Mouse (Mus musculus) gonadal fat pad, adult 2 months (tissue): Measurements from ENCODE around the gene Ipo4. TPM values are rescaled to one million over a fixed set of nuclear protein-coding genes. Genes with fewer than 3 reads are reported as not detected.
A peak's percentile ranks its signal among the peaks of the same experiment; 100 is the strongest.

Source experiments
- DNase-seq: peaks from one replicate; pipeline ENCODE4 v3.0.0-alpha.2; 2012; ENCODE audit warnings: low read depth
- polyA plus RNA-seq: library from polyadenylated mRNA; depleted of rRNA; stranded (reverse); fragments of >200 nt; gene quantifications from 2 replicates; pipeline ENCODE4 v1.2.3, GENCODE M21; 2012; rRNA removed

The Ipo4 gene
- 93.1 and 112 TPM in 2 replicates for polyA plus RNA-seq

DNA sequence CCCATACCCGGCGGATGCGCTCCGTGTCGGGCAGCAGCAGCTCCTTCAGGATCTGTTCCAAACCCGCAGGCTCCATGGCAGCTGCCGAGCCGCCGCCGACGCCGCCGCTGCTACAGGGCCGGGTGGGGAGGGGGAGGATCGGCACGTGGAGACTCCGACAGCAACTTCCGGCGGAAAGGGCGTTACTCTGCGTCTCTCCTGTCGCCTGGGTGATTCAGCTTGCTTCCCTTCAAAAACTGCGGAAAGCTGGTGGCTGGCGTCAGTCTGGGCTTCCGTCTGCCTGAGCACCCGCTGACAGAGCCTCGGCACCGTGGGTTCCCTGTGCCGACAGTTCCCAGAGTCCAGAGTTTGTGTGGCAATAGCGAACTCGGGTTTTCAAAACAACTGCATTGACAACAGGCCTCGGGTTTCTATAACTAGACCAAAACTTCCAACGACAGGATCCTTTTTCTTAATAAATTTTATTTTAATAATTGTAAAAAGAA lies at the start of gene Ipo4:
Gene Ipo4, minus strand, starts transcription at position 435 of the 485 bp plus-strand sequence.
- peak; percentile 44 for DNase-seq

DNA sequence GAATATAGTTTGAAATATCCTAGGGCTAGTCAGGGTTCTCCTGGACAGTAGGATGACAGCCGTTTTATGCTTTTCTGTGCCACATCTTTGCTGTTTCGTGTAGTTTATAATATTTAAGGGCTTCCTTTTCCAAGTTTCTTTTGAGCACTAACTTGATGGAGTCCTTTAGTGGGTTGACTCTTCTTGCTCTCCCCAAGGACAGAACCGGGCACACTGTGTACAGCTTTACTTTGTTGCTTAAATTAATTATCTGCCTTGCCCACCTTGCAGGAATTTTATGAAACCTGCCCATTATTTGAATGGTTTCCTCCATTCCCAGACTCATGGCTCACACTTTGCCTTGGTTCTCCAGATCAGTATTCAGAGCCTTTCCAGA lies 46.3 kb upstream of the Ipo4 start:
- DNase-seq: no peak

DNA sequence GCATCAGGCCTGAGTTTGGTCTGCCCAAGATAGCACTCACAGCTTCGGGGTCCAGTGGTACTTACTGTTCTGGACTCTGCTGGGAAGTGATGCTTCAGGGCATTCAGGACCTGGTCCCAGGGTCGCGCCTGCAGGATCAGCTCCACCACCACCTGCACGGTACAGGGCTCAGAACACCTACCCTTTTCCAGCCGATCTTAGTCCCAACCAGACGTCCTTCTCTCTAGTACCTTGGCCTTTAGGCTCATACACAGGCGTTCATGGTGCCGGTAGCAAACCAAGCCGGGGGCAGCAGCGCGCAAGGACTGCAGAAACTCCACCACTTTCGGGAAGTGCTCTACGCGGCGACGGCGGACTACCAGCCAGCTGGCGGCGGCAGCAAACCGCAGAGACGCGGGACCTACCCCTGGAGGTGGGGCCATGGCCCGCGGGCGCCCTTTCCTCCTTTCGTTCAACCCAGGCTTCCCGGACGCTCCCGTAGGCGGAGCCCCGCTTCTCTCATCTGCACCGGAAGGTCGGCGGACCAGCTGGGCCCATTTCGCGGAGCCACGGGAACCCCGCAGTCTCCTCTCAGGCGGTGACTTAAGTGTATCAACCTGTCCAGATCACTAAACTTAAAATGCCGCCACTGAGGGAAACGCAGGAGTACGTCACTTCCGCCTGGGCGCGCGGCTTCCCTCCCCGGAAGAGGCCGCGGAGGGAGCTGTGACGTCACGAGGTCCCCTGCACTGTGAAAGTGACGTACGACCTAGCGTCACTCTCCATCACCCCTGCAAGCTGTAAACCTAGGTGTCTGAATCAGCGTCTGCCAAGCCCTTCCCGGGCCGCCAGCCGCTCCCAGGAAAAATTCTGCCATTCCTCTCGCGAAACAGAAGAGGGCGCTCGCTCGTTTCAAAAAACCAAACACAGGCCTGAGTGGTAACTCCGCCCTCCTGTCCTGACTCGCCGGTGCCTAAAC lies 45.7 kb upstream of the Ipo4 start, which contains the start of gene Tinf2:
Gene Tinf2, minus strand, starts transcription at position 661 of the 958 bp plus-strand sequence.
- peak; percentile 50 for DNase-seq

DNA sequence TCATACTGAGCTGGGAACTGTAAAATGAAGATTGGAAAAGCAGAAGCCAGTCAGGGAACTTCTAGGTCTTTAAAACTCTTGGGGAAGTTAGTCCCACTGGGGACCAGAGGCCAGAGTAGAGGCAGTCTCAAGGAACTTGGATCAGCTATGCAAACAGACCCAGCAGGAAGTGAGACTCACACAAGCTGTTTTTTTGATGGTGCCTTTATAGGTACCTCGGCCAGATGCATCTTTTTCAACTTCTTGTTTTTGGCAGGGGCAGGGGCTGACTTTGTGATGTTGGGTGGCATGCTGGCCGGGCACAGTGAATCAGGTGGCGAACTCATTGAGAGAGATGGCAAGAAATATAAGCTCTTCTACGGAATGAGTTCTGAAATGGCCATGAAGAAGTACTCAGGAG lies 41.9 kb upstream of the Ipo4 start:
- DNase-seq: no peak

DNA sequence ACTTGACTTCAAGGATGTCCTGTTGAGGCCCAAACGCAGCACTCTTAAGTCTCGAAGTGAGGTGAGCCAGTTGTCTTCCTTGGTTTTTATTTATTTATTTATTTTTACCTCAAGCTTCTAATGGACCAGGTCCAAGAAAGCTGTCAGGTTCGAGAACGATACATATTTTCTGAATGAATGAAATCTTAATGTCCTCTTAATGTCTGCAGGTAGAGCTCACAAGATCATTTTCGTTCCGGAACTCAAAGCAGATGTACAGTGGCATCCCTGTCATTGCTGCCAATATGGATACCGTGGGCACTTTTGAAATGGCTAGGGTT lies 36.9 kb upstream of the Ipo4 start:
- DNase-seq: no peak

DNA sequence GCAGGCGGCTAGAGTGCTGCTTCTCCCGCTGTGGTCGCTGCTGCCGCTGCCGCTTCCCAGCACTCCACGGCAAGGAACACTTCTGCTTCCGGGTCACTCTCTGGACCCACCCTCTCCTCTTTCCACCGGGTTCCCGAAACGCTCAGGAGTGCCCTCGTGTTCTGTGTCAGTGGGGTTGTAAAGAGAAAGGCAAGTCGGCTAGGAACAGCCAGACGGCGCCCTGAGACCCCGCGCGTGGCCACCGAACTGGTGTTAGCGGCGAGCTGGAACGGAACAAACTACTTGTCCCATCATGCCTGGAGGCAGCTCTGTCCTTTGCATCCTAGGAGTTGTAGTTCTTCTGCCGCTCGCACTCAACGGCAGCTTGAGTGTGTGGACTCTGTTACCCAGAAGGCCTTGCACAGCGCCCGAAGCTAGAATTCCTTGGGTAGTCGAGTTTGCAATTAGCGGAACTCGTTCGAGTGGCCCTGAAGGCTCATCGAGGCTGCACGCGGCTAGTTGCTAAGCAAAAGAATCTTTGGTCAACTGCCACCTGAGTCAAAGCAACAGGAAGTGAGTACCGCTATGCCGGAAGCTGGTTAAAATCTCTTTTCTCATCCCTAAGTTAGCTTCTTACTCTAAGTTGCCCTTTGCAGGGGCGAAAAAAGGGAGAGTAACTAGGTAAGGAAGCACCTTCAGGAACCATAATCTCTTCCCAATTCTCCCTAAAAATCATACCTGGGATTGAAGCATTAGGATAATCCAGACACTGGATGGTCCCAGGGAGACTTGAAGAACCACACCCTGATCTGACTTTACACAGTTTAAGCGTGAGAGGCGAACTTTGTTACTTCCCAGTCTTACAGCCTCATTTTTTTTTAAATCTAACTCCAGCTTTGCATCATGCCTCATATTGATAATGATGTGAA lies 36.3 kb upstream of the Ipo4 start, which contains the start of the genes Gmpr2 and Nedd8:
Gene Gmpr2, plus strand, starts transcription at position 109 of the 908 bp plus-strand sequence.
Gene Nedd8, minus strand, starts transcription at position 292 of the 908 bp plus-strand sequence.
- peak; percentile 93 for DNase-seq

DNA sequence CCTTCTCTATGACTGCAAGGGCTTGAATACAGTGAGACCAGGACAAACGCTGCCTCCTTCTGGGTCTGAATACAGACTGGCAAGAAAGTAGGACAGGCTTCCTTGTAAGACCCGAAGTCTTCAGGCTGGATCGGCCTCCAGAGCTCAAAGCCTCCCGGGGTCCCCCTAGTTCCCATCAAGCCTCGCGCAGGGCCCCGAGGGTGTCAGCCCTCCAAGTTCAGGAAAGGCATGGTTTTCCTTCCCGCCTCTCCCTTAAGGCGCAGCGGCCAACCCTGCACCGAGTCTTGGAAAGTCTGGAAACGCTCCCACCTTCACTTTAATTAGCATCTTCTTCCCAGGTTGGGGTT lies 35.7 kb upstream of the Ipo4 start:
- DNase-seq: no peak

DNA sequence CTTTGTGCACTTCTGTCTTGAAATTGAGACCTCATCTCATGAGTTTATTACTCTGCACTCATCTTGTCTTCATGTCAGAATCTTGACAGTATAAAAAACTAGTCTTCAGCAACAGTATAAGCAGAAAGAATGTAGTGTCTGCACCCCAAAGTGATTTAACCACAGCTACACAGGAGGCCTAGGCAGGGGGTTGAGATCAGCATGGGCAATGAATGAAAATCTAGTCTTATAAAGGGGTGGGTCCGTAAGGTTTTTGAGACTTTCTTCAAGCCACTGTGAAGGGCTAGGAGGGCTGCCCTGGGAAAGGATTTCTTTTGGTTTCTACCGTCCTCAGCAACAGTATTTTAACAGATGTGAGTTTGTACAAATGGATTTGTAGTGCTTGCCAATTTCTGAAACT lies 24.9 kb upstream of the Ipo4 start:
- DNase-seq: no peak

DNA sequence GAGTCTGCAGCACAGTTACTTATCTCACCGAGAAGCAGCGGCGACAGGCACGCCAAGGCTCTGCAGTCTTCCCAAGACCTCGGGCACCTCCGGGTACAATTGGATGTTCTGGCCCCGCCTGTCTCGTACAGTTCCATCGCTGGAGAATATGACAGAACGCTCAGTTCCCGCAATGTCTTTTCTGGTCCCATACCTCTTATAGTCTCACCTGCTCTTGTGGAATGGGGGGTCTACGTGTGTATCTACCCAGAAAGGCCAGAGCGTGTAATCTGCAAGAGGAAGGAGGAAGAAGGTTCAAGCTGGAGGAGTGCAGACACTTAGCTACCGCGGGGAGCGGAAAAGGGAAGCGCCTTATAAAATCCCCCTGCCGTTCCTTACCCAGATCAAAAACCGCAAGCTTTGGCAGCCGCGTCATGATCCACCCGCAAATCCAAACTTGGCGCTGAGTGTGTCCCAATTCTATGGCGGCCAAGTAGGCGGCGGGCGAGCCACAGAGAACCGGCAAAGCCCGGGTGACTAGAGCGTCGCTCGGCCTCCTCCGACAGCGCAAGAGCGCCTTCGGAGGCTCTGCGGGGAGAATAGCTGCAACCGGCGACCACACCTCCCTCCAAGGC lies 24.3 kb upstream of the Ipo4 start, which contains the start of gene Mdp1:
Gene Mdp1, minus strand, starts transcription at position 549 of the 614 bp plus-strand sequence.
- DNase-seq: peak; percentile 28

DNA sequence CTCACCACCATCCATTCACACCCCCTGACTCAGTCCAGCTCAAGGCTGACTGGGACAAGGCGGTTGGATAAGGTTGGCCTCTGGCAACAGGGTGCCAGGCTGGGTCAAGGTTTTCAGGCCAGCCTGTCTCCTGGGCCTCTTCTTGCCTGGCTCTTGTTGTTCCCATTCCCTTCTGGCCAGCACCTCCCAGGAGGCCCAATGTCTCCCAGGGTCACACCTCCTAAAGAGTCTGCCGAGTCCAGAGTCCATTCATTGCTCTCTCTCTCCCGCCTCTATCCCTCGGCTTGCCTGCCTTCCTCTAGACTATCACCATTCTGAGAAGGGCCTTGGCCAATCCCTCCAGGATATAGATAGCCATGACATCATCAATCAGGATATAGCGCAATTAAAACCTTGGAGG lies 22.3 kb upstream of the Ipo4 start:
- DNase-seq: no peak

DNA sequence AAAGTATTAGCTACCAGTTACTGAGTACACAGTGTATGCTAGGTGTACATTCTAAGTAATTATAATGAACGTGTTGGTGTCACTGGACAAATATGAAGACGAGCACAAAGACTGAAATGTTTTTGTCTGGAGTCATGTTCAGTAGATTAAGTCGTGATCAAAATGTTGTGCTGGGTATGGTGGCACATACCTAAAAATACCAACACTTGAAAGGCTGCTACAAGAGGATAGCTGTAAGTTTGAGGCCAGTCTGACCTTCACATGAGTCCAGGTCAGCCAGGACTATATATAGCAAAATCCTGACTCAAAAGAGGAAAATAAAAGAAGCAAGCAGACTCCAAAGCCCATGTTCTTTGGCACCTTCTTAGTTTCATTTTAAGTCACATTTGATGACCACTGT lies 21.2 kb upstream of the Ipo4 start:
- DNase-seq: no peak

DNA sequence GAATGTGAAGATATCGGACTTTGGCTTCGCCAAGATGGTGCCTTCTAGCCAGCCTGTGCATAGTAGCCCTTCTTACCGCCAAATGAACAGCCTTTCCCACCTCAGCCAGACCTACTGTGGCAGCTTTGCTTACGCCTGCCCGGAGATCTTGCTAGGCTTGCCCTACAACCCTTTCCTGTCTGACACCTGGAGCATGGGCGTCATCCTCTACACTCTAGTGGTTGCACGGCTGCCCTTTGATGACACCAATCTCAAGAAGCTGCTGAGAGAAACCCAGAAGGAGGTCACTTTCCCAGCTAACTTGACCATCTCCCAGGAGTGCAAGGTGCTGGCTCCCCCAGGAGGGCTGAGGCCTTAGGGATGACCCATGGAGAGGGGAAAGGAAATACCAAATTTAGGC lies 15.8 kb upstream of the Ipo4 start:
- DNase-seq: no peak

DNA sequence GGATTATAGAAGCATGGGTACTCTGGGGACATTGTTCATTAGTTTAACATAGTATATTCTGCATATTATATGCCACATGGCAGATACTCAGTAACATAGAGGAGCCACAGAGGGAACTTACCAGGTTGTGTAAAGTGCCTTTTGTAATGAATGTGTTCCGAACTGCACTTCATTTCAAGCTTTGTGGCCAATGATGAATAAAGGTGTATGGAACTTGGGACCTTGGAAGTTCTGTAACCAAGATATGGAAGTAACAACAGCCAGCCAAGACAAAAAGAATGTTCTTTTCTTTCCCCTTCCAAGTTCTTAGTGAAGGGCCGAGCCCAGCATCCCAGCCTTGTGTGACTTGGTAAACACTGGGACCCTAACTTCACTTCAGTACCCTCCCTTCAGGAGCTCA lies 14.1 kb upstream of the Ipo4 start, which contains the start of gene Tssk4:
Gene Tssk4, plus strand, starts transcription at position 301 of the 400 bp plus-strand sequence.
- no peak for DNase-seq

DNA sequence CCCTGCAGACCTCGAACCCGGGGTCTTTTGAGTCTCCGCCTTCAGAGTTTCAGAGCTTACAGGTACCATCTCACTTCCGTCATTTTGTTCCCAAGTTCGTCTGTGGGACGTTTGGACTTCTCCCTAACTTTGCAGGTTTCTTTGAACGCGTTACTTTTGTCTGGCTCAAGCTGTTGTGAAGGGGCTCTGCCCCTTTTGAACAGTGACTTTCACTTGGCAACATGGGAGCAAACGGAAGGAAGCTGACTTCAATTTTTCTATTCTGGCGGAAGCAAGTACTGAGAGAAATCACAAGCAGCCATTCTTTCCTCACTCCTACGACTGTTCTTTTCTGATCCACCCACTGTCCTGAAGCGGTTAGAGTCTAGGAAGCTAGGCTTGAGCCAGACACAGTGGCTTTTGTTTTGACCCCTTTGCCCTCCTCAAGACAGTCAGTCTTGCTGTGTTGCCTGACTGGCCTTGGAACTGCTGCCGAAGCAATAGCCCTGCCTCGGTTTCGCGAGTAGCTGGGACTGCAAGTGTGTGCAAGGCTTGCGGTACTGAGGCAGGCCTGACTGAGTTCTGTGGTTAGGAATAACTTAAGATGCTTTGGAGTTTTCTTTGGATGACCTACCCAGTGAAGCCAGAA lies 8.6 kb upstream of the Ipo4 start:
- peak; percentile 22 for DNase-seq

DNA sequence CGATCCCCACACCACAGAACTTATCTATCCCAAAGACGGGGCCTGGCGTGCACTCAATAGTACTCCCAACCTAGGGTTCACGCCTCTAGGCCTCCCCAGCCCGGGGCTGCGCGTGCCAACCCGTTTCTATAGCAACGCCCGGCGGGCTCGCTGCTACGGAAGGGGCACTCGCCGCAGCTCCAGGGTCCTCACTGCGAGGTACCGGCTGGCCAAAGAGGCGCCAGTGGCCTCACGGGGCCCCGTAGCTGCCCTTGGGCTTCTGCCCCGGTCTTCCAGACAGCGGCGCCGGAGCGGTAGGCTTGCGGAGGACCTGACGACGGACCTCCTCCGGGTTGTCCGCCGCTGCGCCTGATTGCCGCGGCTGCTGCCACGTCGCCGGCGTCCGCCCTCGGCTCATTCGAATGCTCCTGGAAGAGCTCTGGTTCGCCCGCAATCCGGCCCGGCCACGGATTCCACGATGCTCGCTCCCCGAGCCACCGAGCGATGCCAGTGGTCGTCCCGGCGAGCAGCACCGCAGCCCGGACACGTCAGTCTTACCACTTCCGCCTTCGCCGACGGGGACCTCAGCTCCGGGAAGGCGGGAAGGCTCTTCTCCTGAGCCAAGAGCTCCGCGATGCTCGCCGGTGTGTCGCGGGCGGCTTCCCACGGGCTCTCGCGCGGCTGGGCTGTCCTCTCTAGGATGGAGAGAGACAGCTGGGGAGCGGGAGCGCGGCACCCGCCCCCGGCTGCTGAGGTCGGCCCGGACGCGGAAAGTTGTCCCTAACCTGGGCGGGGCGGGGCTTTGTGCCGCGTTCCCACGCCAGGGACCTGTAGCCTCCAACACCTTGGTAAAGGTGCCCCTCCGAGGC lies 7.5 kb upstream of the Ipo4 start, which contains the start of gene Tm9sf1:
Gene Tm9sf1, minus strand, starts transcription at position 747 of the 848 bp plus-strand sequence.
- DNase-seq: peak; percentile 34

DNA sequence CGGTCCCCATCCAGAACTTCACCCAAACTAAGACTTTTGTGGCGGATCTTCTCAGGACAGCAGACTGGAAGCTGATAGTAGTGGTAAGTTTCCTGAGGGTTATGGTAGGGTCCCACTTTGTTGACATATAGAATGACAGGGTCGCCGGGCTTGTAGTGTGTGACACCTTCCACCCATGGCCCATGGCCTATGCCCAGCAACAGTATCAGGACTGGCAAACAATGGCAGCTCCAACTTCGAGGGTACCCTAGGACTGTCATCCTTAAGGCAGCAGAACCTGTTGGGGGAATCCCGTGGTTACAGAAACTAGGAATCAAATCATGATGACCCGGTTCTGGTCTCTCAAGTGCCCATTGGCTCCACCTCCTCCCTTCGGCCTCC lies 6.9 kb upstream of the Ipo4 start:
- no peak for DNase-seq

DNA sequence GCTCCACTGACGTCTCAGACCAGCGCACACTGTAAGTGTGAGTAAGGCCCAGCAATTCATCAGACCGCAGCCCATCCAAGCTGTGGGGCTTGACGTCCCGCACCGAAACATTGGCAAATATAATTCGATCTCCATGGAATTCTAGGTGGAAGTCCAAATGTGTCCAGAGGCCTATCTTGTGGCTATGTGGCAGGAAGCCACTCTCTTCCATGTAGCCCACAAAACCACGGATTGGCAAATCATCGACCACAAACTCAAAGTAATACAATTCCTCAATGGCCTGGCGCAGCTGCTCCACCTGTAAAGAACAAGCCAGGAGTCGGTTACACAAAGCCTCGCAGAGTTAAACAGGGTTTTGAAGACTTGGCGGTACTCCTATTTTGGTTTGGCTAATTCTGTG lies 5.5 kb upstream of the Ipo4 start:
- no peak for DNase-seq

DNA sequence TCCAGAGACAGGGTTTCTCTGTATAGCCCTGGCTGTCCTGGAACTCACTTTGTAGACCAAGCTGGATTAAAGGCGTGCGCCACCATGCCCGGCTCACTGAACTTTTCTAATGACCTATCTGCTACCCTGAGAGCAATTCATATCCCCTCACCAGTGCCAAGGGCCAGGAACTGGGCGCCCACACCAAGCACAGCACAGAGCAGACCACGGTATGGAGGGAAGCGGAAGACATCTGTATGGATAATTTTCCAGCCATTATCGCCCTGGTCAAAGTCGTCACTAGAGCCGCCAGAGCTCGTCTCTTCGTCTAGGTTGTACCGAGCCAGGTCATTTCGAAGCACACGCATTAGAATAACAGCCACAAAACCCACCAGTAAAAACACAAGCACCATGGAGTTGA lies 5.1 kb upstream of the Ipo4 start:
- DNase-seq: no peak

DNA sequence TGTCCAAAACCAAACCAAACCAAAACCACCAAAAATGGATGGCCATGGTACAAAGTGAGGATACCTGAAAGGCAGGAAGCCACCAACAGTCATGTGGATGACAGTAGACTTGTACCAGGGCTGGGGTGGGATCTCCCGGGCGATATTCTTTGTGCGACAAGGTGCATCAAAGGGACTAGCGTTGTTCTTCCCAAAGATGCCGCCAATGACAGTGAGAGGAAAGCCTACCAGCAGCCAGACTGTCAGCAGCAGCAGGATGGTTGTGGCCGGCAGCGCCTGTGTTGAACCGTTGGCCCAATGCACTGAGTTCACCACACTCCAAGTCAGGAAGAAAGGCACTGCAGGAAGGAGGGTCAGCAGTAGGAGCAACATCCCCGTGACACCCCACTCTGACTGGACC lies 2.0 kb upstream of the Ipo4 start, which contains the start of gene Gm49378:
Gene Gm49378, minus strand, starts transcription at position 101 of the 400 bp plus-strand sequence.
- no peak for DNase-seq

DNA sequence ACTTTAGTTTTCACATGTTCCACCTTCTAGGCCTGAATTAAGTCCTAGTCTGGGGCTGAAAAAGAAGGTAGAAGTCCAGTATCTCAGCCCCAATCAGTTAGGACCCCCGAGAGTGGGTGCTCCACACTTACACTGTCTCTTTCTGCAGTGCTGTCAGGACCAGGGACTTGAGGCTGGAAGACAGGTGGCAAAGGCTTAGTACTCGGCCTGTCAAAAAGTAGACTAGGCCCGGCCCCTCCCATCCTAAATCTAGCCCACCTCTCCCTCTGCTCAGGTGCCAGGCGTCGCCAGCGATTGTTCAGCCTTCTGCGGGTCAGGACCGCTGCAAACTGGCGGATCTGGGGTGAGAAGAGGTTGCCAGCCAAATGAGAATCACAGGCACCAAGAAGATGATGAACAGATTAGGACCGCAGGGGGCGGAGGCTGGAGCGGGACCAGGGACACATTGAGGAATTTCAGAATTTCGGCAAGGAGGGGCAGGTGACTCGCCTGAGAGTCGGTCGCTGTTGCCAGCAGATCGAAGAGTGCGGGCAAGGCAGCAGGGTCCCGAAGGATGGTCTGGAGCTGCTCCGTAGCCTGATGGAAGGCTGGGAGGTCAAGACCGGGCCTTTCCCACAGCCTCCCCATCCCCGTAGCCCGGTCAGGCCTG lies 759 bp downstream of the Ipo4 start:
- peak; percentile 26 for DNase-seq
